Mouse (Mus musculus) E14TG2a.4 (cell line): Measurements from ENCODE around the gene Stc2.

Experiments used
- H3K27me3 ChIP-seq: 2 replicates; pipeline ENCODE4 v1.6.1; 2014; ENCODE audit warnings: low read length, control low read depth; ENCODE audit not compliant: insufficient read depth
- H3K36me3 ChIP-seq: 2 replicates; pipeline ENCODE4 v1.6.1; 2014; ENCODE audit warnings: low read length, control low read depth; ENCODE audit not compliant: insufficient read depth
- H3K4me1 ChIP-seq: replicated peaks from 2 replicates; pipeline ENCODE4 v1.6.1; 2014; ENCODE audit warnings: low read depth, low read length, control low read depth
- H3K4me3 ChIP-seq: replicated peaks from 2 replicates; pipeline ENCODE4 v1.5.1; 2014; ENCODE audit warnings: mild to moderate bottlenecking, low read length
- H3K9me3 ChIP-seq: 2 replicates; pipeline ENCODE4 v1.6.1; 2014; ENCODE audit warnings: low read length, control low read depth
- CTCF ChIP-seq: conservative IDR thresholded peaks from 2 replicates; pipeline ENCODE4 v1.5.1; 2014; ENCODE audit warnings: low read length
- NANOG ChIP-seq: IDR thresholded peaks from 2 replicates; pipeline ENCODE4 v1.6.1; 2014; ENCODE audit warnings: borderline replicate concordance, low read length, mixed read lengths
- POU5F1 ChIP-seq: IDR thresholded peaks from 2 replicates; pipeline ENCODE4 v1.6.1; 2014; ENCODE audit warnings: low read length, borderline replicate concordance

The Stc2 gene

DNA sequence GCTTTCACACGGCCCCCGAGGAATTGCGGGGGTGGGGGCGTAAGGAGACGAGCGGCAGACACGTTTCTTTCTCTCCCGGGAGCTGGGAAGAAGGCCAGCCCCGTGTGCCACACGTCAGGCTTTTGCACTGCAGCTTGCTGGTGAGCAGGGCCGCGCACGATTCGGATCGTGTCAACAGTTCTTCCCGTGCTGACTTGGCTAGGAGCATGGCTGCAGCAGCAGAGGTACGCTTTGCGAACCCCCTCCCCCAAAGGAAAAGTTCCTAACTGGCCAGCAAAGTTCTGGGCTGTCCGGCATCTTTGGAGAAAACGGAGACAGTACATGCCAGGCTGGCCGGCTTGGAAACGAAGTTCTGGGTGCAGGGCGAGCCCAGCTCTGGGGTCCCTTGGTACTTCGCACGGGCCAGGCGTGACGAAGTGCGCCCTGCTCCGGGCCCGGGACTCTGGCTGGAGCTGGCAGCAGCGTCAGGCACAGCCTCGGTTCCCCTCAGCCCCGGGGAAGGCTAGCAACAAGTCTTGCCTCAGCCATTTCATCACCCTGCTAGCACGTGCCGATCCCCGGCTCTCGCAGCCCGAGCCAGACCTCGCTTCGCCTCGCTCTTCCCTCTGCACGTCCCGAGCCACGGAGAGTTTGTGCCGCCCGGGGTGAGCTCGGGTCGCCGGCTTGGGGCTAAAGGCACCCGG is 768 bp downstream of the Stc2 start:
- H3K9me3 ChIP-seq, result no peaks in the 10 kb centered on the region
- peaks cover 54% of the 10 kb centered on the region for H3K4me1 ChIP-seq
- peak overlapping the region; percentile 85 for H3K4me3 ChIP-seq
- H3K27me3 ChIP-seq, result peaks cover 69% of the 10 kb centered on the region
- peaks cover 42% of the 10 kb centered on the region for H3K36me3 ChIP-seq
- TF ChIP-seq NANOG (no peak), POU5F1 (no peak), CTCF (no peak)

DNA sequence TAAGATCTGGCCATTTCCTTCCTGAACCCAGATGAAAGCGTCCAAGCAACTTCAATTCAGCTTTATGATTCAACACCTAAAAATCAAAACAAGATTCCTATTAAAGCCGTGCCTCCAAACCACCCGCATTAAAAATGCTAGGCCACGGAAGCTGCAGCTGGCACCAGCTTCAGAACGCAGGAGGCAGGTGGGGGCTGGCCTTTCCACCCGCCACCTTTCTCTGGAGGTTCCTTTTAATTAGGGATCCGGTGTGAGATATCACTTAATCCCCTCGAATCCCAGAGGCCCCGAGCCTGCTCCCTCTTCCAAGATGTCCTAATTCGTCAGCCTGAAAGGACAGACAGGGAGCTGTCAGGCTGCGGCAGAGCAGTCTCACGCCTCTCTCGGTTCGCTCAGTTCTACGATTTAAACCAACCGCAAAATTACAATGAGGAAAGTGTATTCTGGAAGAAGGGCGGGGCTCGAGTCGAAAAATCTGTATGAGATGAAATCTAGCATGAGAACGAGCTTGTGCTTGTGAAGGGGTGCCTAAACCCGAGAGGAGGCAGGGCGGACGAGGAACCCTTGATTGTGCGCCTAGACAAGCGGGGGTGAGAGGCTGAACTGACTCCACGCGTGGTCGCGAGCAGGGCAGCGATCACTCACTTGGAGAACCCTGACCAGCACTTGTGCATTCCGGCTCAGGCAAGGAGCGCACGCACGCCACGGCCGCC is 1.5 kb downstream of the Stc2 start:
- TF ChIP-seq NANOG (no peak), CTCF (no peak), POU5F1 (no peak)
- H3K36me3 ChIP-seq, result peaks cover 49% of the 10 kb centered on the region
- peak overlapping the region; percentile 85 for H3K4me3 ChIP-seq
- peaks cover 54% of the 10 kb centered on the region for H3K4me1 ChIP-seq
- peaks cover 69% of the 10 kb centered on the region for H3K27me3 ChIP-seq
- H3K9me3 ChIP-seq, result no peaks in the 10 kb centered on the region

DNA sequence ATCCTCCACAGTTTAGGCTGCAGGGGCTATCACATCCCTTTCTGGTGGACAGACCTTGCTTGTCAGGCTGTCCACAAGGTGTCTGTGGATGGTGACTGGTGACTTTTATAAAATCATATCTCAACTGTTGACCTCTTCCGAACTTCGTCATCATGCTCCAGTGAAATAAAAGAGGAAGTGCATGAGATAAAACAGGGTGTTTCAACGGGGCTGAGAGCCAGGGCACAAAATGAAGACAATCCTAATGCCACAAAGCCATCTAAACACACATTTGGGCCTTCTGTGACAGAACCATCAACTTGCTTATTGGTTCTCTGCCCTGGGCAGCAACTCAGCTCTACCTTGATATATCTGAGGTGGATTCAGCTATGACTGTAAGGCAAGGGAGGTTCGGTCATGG is 3.0 kb downstream of the Stc2 start:
- TF ChIP-seq POU5F1 (no peak), NANOG (no peak), CTCF (no peak)
- Histone ChIP-seq H3K27me3 (peaks cover 56% of the 10 kb centered on the region), H3K4me1 (peaks cover 38% of the 10 kb centered on the region), H3K9me3 (no peaks in the 10 kb centered on the region), H3K4me3 (no peak overlapping the region), H3K36me3 (peaks cover 65% of the 10 kb centered on the region)

DNA sequence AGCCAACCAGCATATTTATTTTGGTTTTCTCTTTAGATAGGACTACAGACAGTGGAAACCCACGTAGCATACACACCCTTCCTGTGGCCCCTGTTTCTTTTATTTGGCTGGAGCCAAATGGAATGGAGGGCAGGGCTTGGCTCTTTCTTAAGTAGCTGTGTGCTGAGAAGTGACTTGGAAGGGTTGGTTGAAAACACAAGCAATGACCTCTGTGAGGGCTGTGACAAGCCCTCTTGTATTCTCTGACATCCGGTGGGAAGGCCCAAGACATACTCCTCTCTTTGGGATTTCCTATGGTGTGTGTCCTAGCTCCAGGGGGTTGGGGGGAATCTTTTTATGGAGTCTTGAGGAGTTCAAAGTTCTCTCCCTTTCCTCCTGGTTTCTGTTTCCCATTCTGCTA is 3.5 kb downstream of the Stc2 start:
- Histone ChIP-seq H3K9me3 (no peaks in the 10 kb centered on the region), H3K4me3 (no peak overlapping the region), H3K4me1 (peaks cover 34% of the 10 kb centered on the region), H3K27me3 (peaks cover 52% of the 10 kb centered on the region), H3K36me3 (peaks cover 69% of the 10 kb centered on the region)
- TF ChIP-seq CTCF, result no peak
- no peak for TF ChIP-seq NANOG
- TF ChIP-seq POU5F1, result no peak

DNA sequence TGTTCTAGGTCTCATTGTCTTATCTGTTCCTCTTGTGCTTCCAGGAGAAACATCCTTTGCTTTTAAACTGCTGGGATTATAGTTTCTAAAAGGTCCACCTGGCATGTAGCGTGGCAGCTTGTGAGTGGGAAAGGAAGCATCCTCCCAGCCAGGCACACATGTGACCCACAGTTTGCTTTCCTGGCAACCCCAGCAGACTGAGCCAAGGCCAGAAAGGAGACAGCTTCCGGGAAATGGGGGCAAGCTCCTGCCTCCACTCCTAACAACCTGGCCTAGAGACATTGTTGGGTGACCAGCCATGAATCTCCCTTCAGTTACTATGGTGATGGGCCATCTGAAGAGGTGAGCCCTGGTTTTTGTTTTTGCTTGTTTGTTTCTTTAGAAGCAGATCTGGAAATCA is 3.9 kb downstream of the Stc2 start:
- Histone ChIP-seq H3K4me3 (no peak overlapping the region), H3K9me3 (no peaks in the 10 kb centered on the region), H3K36me3 (peaks cover 70% of the 10 kb centered on the region), H3K4me1 (peaks cover 30% of the 10 kb centered on the region), H3K27me3 (peaks cover 47% of the 10 kb centered on the region)
- TF ChIP-seq POU5F1 (no peak), CTCF (no peak), NANOG (no peak)

DNA sequence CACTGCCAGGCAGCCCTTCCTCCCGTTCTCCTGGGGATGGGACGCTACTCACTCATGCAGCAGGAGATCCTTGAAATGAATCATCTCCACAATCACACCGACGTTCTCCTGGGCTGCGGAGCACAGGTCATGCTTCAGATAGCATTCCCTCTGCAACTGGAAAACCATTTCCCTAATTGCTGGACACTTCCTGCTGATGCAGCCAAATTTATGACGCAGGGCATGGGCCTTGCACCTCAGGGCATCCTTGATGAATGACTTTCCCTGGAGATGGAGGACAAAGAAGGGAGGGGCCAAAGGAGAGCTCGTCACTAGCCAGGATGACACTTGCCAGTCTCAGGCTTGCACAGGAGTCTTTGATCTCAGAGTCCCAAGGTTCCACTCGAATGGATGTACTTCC is 4.6 kb downstream of the Stc2 start:
- no peak for TF ChIP-seq NANOG
- no peak for TF ChIP-seq CTCF
- TF ChIP-seq POU5F1, result no peak
- Histone ChIP-seq H3K9me3 (no peaks in the 10 kb centered on the region), H3K36me3 (peaks cover 74% of the 10 kb centered on the region), H3K4me3 (no peak overlapping the region), H3K4me1 (peaks cover 24% of the 10 kb centered on the region; the same call in 1 of the 2 replicates), H3K27me3 (peaks cover 41% of the 10 kb centered on the region)

DNA sequence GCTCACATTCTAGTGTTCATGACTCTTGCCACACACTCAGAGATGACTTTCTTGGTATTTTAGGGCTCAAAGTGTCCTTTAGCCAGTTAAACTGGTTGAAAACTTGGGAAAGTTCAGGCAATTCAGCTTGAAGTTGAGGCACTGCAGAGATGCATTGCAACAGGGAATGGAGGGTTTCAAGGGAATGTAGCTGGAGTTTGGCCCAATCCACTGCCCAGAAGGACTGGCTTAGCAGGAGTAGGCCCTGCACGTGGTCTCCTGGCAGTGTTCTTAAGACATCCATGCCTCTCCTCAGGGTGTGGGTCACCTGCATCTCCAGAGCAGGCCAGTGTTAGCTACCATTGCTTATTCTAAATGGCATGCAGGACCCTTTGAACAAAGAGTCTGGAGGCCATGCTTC is 7.0 kb downstream of the Stc2 start:
- Histone ChIP-seq H3K27me3 (peaks cover 20% of the 10 kb centered on the region), H3K4me3 (no peak overlapping the region), H3K4me1 (peaks cover 27% of the 10 kb centered on the region), H3K36me3 (peaks cover 86% of the 10 kb centered on the region), H3K9me3 (no peaks in the 10 kb centered on the region)
- TF ChIP-seq POU5F1 (no peak), CTCF (no peak), NANOG (no peak)

DNA sequence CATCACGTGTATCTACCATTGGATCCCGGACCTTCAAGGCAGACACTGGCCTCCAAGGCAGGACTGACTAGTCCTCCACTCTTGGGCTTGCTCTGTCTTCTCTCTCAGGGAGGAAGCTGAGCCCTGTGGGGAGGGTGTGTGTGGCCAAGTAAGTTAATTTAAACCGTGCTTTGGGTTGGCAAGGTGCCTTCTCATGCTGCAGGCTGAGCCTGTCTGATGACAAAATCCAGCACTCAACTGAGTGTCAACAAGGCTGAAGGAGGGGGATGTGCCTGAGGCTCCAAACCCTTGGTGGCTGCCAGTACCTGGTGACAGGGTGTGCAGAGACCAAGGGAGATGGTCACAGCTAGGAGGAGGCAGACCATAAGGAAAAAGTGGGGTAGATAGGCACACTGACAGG is 7.5 kb downstream of the Stc2 start:
- TF ChIP-seq CTCF, result no peak
- TF ChIP-seq POU5F1, result no peak
- TF ChIP-seq NANOG, result no peak
- Histone ChIP-seq H3K9me3 (no peaks in the 10 kb centered on the region), H3K4me1 (peaks cover 27% of the 10 kb centered on the region), H3K4me3 (no peak overlapping the region), H3K36me3 (peaks cover 82% of the 10 kb centered on the region), H3K27me3 (peaks cover 16% of the 10 kb centered on the region)

DNA sequence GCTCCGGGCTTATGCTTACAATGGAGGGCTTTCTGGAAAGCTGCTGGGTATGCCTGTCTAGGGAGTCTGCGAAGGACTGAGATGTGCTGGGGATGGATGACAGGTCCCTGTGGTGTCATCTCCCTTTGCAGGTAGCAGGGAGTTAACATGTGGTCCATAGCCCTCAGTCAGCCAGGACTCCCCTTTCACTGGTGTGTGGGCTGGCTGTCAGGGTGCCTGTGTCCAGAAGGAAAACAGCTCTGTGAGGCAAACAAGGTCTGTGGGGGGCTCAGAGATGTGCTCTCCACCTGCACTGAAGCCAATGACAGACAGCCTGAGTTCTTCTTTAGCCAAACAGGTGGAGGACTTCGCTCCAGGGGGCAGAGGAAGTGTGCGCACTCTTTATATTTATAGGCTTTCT is 8.8 kb downstream of the Stc2 start:
- no peak for TF ChIP-seq NANOG
- TF ChIP-seq CTCF, result no peak
- TF ChIP-seq POU5F1, result no peak
- peaks cover 17% of the 10 kb centered on the region for H3K4me1 ChIP-seq
- no peak overlapping the region for H3K4me3 ChIP-seq
- peaks cover 6% of the 10 kb centered on the region; the same call in 1 of the 2 replicates for H3K27me3 ChIP-seq
- H3K36me3 ChIP-seq, result peaks cover 69% of the 10 kb centered on the region
- no peaks in the 10 kb centered on the region for H3K9me3 ChIP-seq
